Mouse (Mus musculus) limb, embryonic 14.5 days (tissue): ENCODE data around the gene Tap1. TPM values are rescaled to one million over a fixed set of nuclear protein-coding genes. Genes with fewer than 3 reads are reported as not detected.

ENCODE experiments used
- ATAC-seq: fragments of 200-750 bp; cut with Nextera tagmentation; 2 replicates; pipeline ENCODE4 v1.8.0; 2017; ENCODE audit warnings: low read depth, moderate number of reproducible peaks, moderate TSS enrichment; ENCODE audit not compliant: low FRiP score
- DNase-seq: peaks from one replicate; pipeline ENCODE4 v3.0.0-alpha.2; 2015; ENCODE audit warnings: low spot score
- H3K27ac ChIP-seq: fragments of 300-500 bp; sonication (generic); replicated peaks from 2 replicates; pipeline ENCODE4 v1.5.1; 2014; ENCODE audit warnings: low read depth, mild to moderate bottlenecking, low read length, moderate library complexity, mixed read lengths
- H3K27me3 ChIP-seq: fragments of 300-500 bp; sonication (generic); 2 replicates; pipeline ENCODE4 v1.6.1; 2014; ENCODE audit warnings: low read length, mixed read lengths; ENCODE audit not compliant: control insufficient read depth, insufficient read depth
- H3K36me3 ChIP-seq: fragments of 300-500 bp; sonication (generic); 2 replicates; pipeline ENCODE4 v1.6.1; 2014; ENCODE audit warnings: mild to moderate bottlenecking, low read length, moderate library complexity, mixed read lengths; ENCODE audit not compliant: control insufficient read depth, insufficient read depth
- H3K4me1 ChIP-seq: fragments of 300-500 bp; sonication (generic); 2 replicates; pipeline ENCODE4 v1.6.1; 2014; ENCODE audit warnings: antibody characterized with exemption, low read length, mixed read lengths; ENCODE audit not compliant: control insufficient read depth, insufficient read depth
- H3K4me2 ChIP-seq: fragments of 300-500 bp; sonication (generic); replicated peaks from 2 replicates; pipeline ENCODE4 v1.6.1; 2014; ENCODE audit warnings: low read depth, mild to moderate bottlenecking, low read length, moderate library complexity; ENCODE audit not compliant: severe bottlenecking
- H3K4me3 ChIP-seq: fragments of 300-500 bp; sonication (generic); replicated peaks from 2 replicates; pipeline ENCODE4 v1.5.1; 2014; ENCODE audit warnings: low read length
- H3K9ac ChIP-seq: fragments of 300-500 bp; sonication (generic); 2 replicates; pipeline ENCODE4 v1.6.1; 2014; ENCODE audit warnings: mild to moderate bottlenecking, low read depth, low read length, moderate library complexity; ENCODE audit not compliant: severe bottlenecking
- H3K9me3 ChIP-seq: fragments of 300-500 bp; sonication (generic); 2 replicates; pipeline ENCODE4 v1.6.1; 2016; ENCODE audit warnings: low read length; ENCODE audit not compliant: control insufficient read depth
- POLR2A ChIP-seq: fragments of 200-500 bp; IDR thresholded peaks from 2 replicates; pipeline ENCODE4 v1.8.0; 2012; ENCODE audit warnings: inconsistent platforms, mild to moderate bottlenecking, moderate library complexity, borderline replicate concordance; ENCODE audit not compliant: insufficient read depth, insufficient read length; ENCODE audit errors: extremely low read depth
- WGBS: fragments of 180-500 bp; shearing (Covaris S2); extraction: QIAGEN DNeasy Blood & Tissue Kit; methylation state at CpG from one replicate; pipeline ENCODE4 v1.1.7; 2014; 5-methylcytosine and 5-hydroxymethylcytosine counted together
- polyA plus RNA-seq, 2 experiments: library from polyadenylated mRNA; depleted of rRNA in 1 of 2; stranded (reverse) in 1 of 2; unstranded in 1 of 2; fragments of >200 nt; fragmentation: Nextera tagmentation in 1 of 2; extraction: Ambion mirVana in 1 of 2; gene quantifications; 2 replicates each; pipeline versions ENCODE4 v1.2.1 to v1.2.3; 2012 to 2014

Tap1 gene
- polyA plus RNA-seq (2012; rRNA removed) (11.0 and 12.1 TPM in 2 replicates), polyA plus RNA-seq (2014; fragmentation: Nextera tagmentation; extraction: Ambion mirVana) (11.2 and 14.2 TPM in 2 replicates)

GRCm38 (mm10) chr17:34187261-34187916, at the start of gene Tap1, which contains the start of gene Psmb9:
Tap1 (plus strand) TSS chr17:34187553.
Psmb9 (minus strand) TSS chr17:34187764.
- H3K36me3 ChIP-seq: no peaks in the 10 kb centered on the region
- peak within 1 kb of the TSS; percentile 63 for H3K27ac ChIP-seq
- TF ChIP-seq POLR2A: no peak
- DNase-seq (peak; percentile 98), ATAC-seq (peak; percentile 99)
- H3K9ac ChIP-seq: peak within 1 kb of the TSS; percentile 69
- H3K4me3 ChIP-seq: peak within 1 kb of the TSS; percentile 56
- peaks cover 6% of the 10 kb centered on the region for H3K4me1 ChIP-seq
- under 1% methylated on average over 46 of the region's 46 CpGs for WGBS
- H3K4me2 ChIP-seq: peak within 1 kb of the TSS; percentile 93
- H3K9me3 ChIP-seq: no peaks in the 10 kb centered on the region
- H3K27me3 ChIP-seq: peaks cover 36% of the 10 kb centered on the region

- WGBS: 69% methylated on average over 7 of the region's 7 CpGs
- Histone ChIP-seq H3K9ac (no peak overlapping the region), H3K4me2 (no peak overlapping the region), H3K36me3 (no peaks in the 10 kb centered on the region), H3K4me3 (no peak overlapping the region), H3K27ac (no peak overlapping the region), H3K27me3 (peaks cover 7% of the 10 kb centered on the region), H3K9me3 (no peaks in the 10 kb centered on the region), H3K4me1 (peaks cover 10% of the 10 kb centered on the region; the same call in 1 of the 2 replicates)
- ATAC-seq: no peak
- no peak for TF ChIP-seq POLR2A
- no peak for DNase-seq
These were observed 49.8 kb upstream of the Tap1 start for GRCm38 (mm10) chr17:34137601-34138000.

- no peak overlapping the region for H3K9ac ChIP-seq
- DNase-seq: no peak
- no peaks in the 10 kb centered on the region for H3K9me3 ChIP-seq
- no peak overlapping the region for H3K4me2 ChIP-seq
- H3K27me3 ChIP-seq: peaks cover 7% of the 10 kb centered on the region
- no peak overlapping the region for H3K4me3 ChIP-seq
- H3K27ac ChIP-seq: no peak overlapping the region
- WGBS: 74% methylated on average over 7 of the region's 7 CpGs
- no peak for TF ChIP-seq POLR2A
- H3K4me1 ChIP-seq: peaks cover 12% of the 10 kb centered on the region; the same call in 1 of the 2 replicates
- H3K36me3 ChIP-seq: no peaks in the 10 kb centered on the region
- ATAC-seq: no peak
These were observed 48.7 kb upstream of the Tap1 start for GRCm38 (mm10) chr17:34138655-34139054.

- WGBS: 0% methylated on average over 16 of the region's 16 CpGs
- H3K4me3 ChIP-seq: peak overlapping the region; percentile 31
- H3K27me3 ChIP-seq: peaks cover 7% of the 10 kb centered on the region
- peaks cover 12% of the 10 kb centered on the region; the same call in 1 of the 2 replicates for H3K4me1 ChIP-seq
- TF ChIP-seq POLR2A: no peak
- peak overlapping the region; percentile 40 for H3K9ac ChIP-seq
- H3K36me3 ChIP-seq: no peaks in the 10 kb centered on the region
- DNase-seq: peak; percentile 55
- no peaks in the 10 kb centered on the region for H3K9me3 ChIP-seq
- ATAC-seq: no peak
- H3K4me2 ChIP-seq: peak overlapping the region; percentile 63
- H3K27ac ChIP-seq: no peak overlapping the region
These were observed 47.9 kb upstream of the Tap1 start for GRCm38 (mm10) chr17:34139416-34139815.

- no peak for TF ChIP-seq POLR2A
- H3K36me3 ChIP-seq: no peaks in the 10 kb centered on the region
- H3K4me2 ChIP-seq: peak overlapping the region; percentile 63; the same call in 1 of the 2 replicates
- no peaks in the 10 kb centered on the region for H3K9me3 ChIP-seq
- peaks cover 12% of the 10 kb centered on the region; the same call in 1 of the 2 replicates for H3K4me1 ChIP-seq
- WGBS: 9% methylated on average over 5 of the region's 5 CpGs
- 0 out of 2 replicates have a peak overlapping the region, but pooled peaks have one; percentile 31 for H3K4me3 ChIP-seq
- ATAC-seq (no peak), DNase-seq (no peak)
- H3K27ac ChIP-seq: no peak overlapping the region
- no peak overlapping the region for H3K9ac ChIP-seq
- peaks cover 7% of the 10 kb centered on the region for H3K27me3 ChIP-seq
These were observed 47.1 kb upstream of the Tap1 start for GRCm38 (mm10) chr17:34140240-34140639.
